In the genomic region with DNA sequence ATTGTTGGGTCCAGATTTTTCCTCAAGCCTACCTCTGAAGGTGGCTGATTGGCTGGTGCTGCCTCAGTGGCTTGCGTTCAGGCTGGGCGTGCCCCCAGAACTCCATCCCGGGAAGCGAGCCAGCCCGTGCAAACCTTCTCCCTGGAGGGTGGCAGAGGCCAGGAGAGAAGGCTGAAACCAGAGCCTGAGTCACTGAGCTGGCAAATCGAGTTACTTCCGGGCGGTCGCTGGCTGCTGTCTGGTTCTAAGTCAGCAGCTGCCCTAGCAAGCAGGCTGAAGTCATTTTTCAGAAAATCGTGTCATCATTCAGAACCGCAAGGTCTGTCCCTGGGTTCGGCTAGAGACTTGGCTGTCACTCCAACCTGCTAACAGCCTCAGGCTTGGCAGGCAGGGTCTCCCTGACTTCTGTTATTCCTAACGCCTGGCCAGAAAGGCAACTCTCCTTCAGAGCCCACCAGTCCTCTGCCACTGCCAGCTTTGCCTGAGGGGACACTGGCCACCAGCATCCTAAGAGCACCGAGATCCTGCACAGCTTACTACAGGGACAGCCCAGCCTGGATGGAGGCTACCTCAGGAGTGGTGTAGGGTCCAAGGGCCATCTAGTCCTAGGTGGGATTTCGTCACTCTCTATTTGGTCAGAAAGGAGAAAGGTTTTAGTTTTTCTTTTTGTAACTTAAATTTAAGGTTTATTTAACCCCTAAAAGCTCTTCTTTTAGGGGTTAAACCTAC, we compare ENCODE assay signal across 8 mouse cellular contexts. TPM values are rescaled to one million over a fixed set of nuclear protein-coding genes. Genes with fewer than 3 reads are reported as not detected.
DNase-seq lines count a peak whose midpoint lies in the region; ATAC-seq and TF ChIP-seq lines count a peak whose summit lies in the region.

No protein-coding gene starts in this region.

- no peak for TF ChIP-seq CTCF in lung, postnatal 0 days (IDR thresholded peaks at IDR 0.05)

- H3K4me1 ChIP-seq in embryonic facial prominence, embryonic 12.5 days, result peaks cover 20% of the 10 kb centered on the region
- peaks cover 8% of the 10 kb centered on the region; the same call in 1 of the 2 replicates for H3K4me1 ChIP-seq in lung, postnatal 0 days (ENCODE audit: insufficient read depth, low read depth, low read length)

- no peaks in the 10 kb centered on the region for H3K9me3 ChIP-seq in embryonic facial prominence, embryonic 12.5 days
- H3K9me3 ChIP-seq in lung, postnatal 0 days (ENCODE audit: low read length), result no peaks in the 10 kb centered on the region

- peak; percentile 63 for DNase-seq in 3T3-L1 (ENCODE audit: low read depth, low spot score)
- peak; percentile 91 for DNase-seq in Muller cell, postnatal 12 days (ENCODE audit: inconsistent ontology term)
- DNase-seq in heart, postnatal 25 days (ENCODE audit: low spot score), result peak; percentile 75
- peak; percentile 48 for DNase-seq in lung, postnatal 0 days (ENCODE audit: low spot score)
- no peak for DNase-seq in thymus, postnatal 36 days
- DNase-seq in left cerebral cortex, adult 18-20 months (ENCODE audit: low spot score in 2 of 2), result no peak
- DNase-seq in frontal cortex, postnatal 14 days (ENCODE audit: low spot score in 2 of 2), result no peak

- no peak overlapping the region for H3K27ac ChIP-seq in embryonic facial prominence, embryonic 12.5 days
- H3K27ac ChIP-seq in lung, postnatal 0 days (ENCODE audit: low read length), result no peak overlapping the region

- H3K9ac ChIP-seq in embryonic facial prominence, embryonic 12.5 days, result no peak overlapping the region
- H3K9ac ChIP-seq in lung, postnatal 0 days (replicated peaks; ENCODE audit: low read depth), result no peak overlapping the region

- H3K36me3 ChIP-seq in embryonic facial prominence, embryonic 12.5 days, result no peaks in the 10 kb centered on the region
- no peaks in the 10 kb centered on the region for H3K36me3 ChIP-seq in lung, postnatal 0 days (ENCODE audit: insufficient read depth, low read length)

- intact Hi-C loops in heart, postnatal 25 days (cut with DNase I), result no loop called here

- H3K4me3 ChIP-seq in embryonic facial prominence, embryonic 12.5 days, result no peak overlapping the region
- H3K4me3 ChIP-seq in lung, postnatal 0 days (ENCODE audit: low read depth, low read length), result no peak overlapping the region

- WGBS in embryonic facial prominence, embryonic 12.5 days, result 42% methylated on average over 15 of the region's 15 CpGs
- WGBS in lung, postnatal 0 days, result 48% methylated on average over 15 of the region's 15 CpGs

- H3K27me3 ChIP-seq in embryonic facial prominence, embryonic 12.5 days, result no peaks in the 10 kb centered on the region
- no peaks in the 10 kb centered on the region for H3K27me3 ChIP-seq in lung, postnatal 0 days (replicated peaks; ENCODE audit: insufficient read depth, low read length)

- peak; percentile 50; the same call in 1 of the 2 replicates for ATAC-seq in embryonic facial prominence, embryonic 12.5 days (ENCODE audit: insufficient number of reproducible peaks, insufficient read depth, low FRiP score, low TSS enrichment)
- ATAC-seq in lung, postnatal 0 days, result no peak

- TF ChIP-seq EP300 in lung, postnatal 0 days (IDR thresholded peaks at IDR 0.05), result no peak

- H3K4me2 ChIP-seq in embryonic facial prominence, embryonic 12.5 days (replicated peaks), result no peak overlapping the region
- H3K4me2 ChIP-seq in lung, postnatal 0 days (replicated peaks; ENCODE audit: low read depth, low read length), result no peak overlapping the region

RNA-seq across cellular contexts. Expression of gene Tmem51, which starts 11.6 kb away (rescaled TPM):
- polyA plus RNA-seq in embryonic facial prominence, embryonic 12.5 days (2016; fragmentation: Nextera tagmentation; extraction: Ambion mirVana), result 10.8 and 12.2 TPM in 2 replicates
- 1 to 10 TPM; 7.3 to 8.6 TPM for total RNA-seq in heart, postnatal 25 days (2021)
- 18.9 and 22.1 TPM in 2 replicates for polyA plus RNA-seq in lung, postnatal 0 days (2015; fragmentation: Nextera tagmentation; extraction: Ambion mirVana)
- total RNA-seq in left cerebral cortex, adult 18-20 months (2021), result 1 to 10 TPM; 5.3 to 5.7 TPM

Comparison
In these comparisons a context has a peak if more than half of its experiments do, and no peak if none do; other contexts are left out.
1. DNase-seq: peak in 3T3-L1 (single experiment), Muller cell, postnatal 12 days (single experiment), heart, postnatal 25 days (single experiment) and lung, postnatal 0 days (single experiment); none in thymus, postnatal 36 days (0 of 2), left cerebral cortex, adult 18-20 months (0 of 2) and frontal cortex, postnatal 14 days (0 of 2).